Mouse (Mus musculus): ENCODE results near the gene Bcr.

Bcr gene

DNA sequence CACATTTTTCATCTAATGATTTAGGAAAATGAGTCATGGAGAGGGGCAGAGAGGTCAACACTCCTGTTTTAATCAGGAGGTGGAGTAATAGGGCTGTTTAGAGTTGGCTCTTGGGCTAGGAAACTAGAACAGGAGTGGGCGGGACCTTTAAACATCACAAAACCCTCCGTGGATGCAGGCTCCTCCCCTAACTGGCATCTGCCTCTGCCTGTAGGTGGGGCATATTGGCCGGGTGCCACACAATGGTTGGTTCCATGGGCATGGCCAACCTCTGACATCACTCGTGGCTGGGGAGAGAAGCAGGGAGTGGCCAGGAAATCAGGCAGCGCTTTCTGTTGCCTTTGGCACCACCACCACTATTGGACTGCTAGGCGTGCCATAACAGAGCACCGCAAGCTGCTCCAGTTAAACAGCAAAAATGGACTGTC, 68.9 kb downstream of the Bcr start:
- DNase-seq (ENCODE audit: extremely low spot score, low read depth, low spot score), result no peak

DNA sequence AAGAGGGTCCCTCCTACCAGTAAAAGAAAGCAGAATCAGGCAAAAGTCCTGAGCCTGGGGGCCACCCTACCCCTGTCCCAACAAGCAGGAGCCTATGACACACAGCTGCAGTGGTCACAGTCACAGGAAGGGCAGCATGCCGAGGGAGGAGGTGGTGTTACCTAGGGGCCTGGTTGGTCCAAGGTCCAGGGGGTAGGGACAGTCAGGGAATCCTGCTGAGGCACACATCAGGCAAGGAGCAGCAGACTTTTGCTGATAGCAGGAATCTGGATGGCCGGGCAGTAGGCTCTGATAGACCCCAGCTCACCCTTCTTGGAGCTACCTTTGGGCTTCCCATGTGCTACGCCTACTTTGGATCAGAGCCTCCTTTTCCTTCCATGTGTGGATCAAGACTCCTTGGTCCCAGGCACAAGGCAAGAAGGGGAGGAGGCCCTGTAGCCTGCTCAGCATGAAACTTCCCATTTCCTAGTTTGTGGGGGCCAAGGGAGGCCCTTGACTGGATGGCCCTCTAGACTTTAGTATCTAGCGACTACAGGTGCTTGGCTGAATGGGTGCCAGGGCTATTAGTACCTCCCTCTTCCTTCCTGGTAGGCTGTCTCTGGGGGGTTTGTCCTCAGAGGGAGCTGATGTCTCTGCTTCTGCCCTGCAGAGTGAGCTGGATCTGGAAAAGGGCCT, 70.1 kb downstream of the Bcr start:
- no peak for DNase-seq (ENCODE audit: extremely low spot score, low read depth, low spot score)

GRCm38 (mm10) chr10:75131625-75132024, 71.2 kb downstream of the Bcr start:
- DNase-seq (ENCODE audit: extremely low spot score, low read depth, low spot score), result no peak

GRCm38 (mm10) chr10:75134861-75135517, 74.6 kb downstream of the Bcr start:
- DNase-seq (ENCODE audit: extremely low spot score, low read depth, low spot score), result no peak

- DNase-seq (ENCODE audit: extremely low spot score, low read depth, low spot score), result no peak
Measured at GRCm38 (mm10) chr10:75135518-75136162, 75.2 kb downstream of the Bcr start.

DNA sequence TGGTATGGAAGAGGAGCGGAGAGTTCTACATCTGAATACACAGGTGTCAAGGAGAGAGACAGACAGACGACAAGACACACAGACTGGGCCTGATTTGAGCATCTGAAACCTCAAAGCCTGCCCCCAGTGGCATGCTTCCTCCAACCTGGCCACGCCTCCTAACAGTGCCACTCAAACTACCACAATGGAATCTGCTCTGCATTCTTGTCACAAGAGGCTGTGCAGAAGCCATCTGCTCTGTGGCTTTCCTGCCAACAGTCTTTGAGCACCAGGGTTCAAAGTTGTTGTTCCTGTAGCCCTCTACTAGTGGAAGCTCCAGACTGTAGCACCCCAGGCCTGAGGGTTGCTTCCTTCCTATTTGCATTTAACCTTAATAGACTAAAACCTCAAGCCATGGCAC, 76.8 kb downstream of the Bcr start:
- DNase-seq (ENCODE audit: extremely low spot score, low read depth, low spot score), result no peak

DNA sequence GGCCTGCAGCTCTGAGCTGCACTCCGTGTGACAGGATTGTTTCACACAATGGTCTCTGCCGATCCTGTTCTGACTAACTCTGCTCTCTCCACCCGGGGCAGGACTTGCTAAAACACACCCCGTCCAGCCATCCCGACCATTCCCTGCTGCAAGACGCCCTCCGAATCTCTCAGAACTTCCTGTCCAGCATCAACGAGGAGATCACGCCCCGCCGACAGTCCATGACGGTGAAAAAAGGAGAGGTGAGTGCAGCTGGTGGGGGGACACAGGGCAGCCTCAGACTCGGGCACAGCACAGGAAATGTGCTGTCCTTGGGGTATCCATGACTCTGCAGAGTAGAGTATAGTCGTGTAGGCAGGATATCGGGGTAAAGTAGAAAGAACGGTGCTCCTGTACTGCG, 84.8 kb downstream of the Bcr start:
- no peak for DNase-seq (ENCODE audit: extremely low spot score, low read depth, low spot score)

DNA sequence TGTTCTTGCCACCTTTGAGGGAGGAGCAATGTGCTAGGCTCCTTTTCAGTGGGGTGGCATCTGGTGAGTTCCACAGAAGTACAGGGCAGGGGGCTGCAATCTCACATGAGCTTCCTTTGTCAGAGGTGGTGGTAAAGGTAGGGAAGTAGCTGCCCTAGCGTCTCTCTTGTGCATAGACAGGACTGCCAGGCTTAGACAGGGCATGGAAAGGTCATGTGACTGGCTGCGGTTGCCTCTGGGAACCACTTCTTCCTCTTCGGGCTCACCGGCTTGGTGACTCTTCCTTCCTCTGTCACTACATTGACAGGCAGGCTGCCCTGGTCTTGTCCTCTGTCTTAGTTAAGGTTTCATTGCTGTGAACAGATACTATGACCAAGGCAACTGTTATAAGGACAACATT, 85.6 kb downstream of the Bcr start:
- no peak for DNase-seq (ENCODE audit: extremely low spot score, low read depth, low spot score)

DNA sequence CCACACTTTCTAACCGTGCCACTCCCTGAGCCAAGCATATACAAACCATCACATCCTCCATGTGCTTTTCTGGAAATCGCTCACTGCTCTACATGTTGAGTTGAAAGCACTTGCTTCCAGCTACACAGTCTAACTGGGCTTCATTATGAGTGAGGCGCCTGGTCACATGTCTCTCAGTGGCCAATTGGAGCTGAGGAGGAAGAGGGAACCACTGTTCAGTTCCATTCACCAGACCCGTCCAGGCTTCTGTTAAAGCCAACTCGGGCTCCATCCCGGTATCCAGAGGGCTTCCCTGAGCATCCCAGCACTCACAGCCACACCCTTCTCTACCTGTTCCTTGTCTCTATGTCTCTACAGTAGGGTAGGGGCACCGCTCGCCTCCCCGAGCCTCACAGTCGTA, 86.2 kb downstream of the Bcr start:
- DNase-seq (ENCODE audit: extremely low spot score, low read depth, low spot score), result no peak

GRCm38 (mm10) chr10:75148295-75148694, 87.9 kb downstream of the Bcr start:
- DNase-seq (ENCODE audit: extremely low spot score, low read depth, low spot score), result no peak

DNA sequence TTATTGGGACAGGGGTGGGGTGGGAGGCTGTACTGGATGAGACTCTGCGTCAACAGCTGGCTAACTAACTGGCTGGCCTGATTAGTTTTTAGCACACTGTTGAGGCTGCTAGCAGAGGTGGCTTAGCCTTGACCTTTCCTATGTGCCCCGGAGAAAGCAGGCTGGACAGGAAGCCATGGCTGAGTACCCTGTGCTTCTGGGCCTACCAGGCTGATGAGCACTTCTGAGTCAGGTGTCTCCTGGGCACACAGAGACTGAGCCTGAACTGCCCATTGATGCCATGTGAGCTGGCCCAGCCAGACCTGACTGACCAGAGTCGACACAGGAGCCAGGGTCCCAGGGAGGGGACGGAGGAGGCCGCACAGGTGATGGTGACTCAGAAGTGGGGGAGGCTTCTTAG, 90.0 kb downstream of the Bcr start:
- no peak for DNase-seq (ENCODE audit: extremely low spot score, low read depth, low spot score)

- DNase-seq (ENCODE audit: extremely low spot score, low read depth, low spot score), result peak; percentile 71
Measured at GRCm38 (mm10) chr10:75151311-75151710, 90.9 kb downstream of the Bcr start.

DNA sequence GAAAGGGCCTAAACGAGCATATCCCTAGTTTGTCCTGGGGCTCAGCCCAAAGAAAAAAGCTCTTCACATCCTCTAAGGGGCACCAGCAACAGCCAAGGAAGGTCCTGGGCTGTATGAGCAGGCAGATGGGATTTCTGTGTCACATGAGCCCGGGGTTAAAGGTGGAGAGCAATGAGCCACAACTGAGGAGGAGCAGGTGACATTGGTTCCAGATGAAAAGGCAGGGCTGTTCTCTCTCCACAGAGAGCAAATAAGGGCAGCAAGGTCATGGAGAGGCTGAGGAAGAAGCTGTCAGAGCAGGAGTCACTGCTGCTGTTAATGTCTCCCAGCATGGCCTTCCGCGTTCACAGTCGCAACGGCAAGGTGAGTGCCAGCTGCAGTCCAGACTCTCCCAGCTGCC, 96.4 kb downstream of the Bcr start:
- no peak for DNase-seq (ENCODE audit: extremely low spot score, low read depth, low spot score)

DNA sequence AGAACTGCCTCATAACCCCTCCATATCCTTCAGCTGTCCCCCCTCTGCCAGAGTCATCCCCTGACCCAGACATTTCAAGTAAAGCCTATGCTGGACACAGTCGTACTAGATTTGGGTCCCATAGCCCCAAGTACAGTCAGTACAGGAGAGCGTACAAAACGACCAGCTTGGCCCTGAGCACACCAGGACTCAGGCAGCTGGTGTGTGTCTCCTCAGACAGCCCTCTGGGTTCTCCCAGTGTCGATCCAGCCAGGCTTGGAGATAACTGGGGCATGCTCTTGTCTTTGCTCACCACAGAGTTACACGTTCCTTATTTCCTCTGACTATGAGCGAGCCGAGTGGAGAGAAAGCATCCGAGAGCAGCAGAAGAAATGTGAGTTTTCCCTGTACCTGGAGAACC, 97.3 kb downstream of the Bcr start:
- DNase-seq (ENCODE audit: extremely low spot score, low read depth, low spot score), result no peak

- DNase-seq (ENCODE audit: extremely low spot score, low read depth, low spot score), result no peak
Measured at GRCm38 (mm10) chr10:75158356-75158755, 98.0 kb downstream of the Bcr start.

DNA sequence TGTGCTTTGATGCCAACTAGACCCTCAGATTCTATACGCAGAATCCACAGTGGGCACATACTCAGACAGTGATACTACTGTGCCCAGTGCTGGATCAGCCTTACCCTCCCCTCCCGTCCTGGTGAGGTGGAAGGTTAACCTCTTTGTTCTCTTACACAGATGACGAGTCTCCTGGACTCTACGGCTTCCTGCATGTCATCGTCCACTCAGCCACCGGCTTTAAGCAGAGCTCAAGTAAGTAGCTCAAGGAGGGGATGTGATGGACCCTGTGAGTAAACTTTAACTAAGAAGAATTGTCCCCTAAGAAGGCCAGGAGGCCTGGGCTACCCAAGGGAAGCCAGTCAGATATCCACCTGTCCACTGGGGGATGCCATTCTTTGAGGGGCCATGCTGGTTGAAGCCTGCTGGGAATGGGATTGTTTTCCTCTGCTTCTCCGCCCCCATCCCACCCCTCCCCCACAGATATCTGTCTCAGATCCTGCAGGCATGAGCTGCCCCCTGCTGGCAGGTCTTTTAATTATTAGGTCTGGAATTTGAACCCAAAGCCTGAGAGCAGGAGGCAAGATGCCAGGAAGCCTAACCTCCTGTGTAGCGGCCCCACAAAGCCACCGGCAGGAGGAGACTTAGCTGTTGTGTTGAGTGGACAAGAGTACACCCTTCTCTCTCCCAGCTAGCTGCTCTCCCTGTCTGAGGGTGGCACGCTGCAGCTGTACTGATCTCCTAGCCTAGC, 99.9 kb downstream of the Bcr start:
- DNase-seq (ENCODE audit: extremely low spot score, low read depth, low spot score), result no peak

DNA sequence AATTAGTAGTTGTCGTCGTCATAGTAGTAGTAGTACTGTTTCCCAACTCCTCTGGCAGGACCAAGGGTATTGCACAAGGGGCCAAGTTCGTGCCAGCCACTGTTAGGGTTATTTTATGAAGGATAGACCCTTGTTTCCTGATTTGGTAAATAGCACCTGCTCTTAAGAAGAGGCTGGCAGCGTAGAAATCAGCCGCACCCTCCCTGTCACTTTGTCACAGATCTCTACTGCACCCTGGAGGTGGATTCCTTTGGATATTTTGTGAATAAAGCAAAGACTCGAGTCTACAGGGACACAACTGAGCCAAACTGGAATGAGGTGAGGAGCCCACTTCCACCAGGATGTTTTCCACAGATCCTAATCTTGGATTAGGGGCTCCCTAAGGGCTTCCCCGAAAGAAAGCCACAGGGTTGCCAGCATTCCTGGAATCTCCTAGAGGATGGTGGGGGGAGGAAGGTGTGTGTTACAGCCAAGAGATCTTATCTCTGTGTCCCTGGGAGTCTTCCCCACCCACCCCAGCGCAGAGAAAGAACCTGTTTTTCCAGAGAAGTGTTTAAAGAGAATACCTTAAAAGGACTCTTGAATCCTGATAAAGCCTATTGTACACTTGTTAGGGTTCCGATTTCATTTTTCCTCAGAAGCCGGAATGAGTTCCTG, 105.6 kb downstream of the Bcr start:
- no peak for DNase-seq (ENCODE audit: extremely low spot score, low read depth, low spot score)

GRCm38 (mm10) chr10:75166601-75167000, 106.2 kb downstream of the Bcr start:
- no peak for DNase-seq (ENCODE audit: extremely low spot score, low read depth, low spot score)

DNA sequence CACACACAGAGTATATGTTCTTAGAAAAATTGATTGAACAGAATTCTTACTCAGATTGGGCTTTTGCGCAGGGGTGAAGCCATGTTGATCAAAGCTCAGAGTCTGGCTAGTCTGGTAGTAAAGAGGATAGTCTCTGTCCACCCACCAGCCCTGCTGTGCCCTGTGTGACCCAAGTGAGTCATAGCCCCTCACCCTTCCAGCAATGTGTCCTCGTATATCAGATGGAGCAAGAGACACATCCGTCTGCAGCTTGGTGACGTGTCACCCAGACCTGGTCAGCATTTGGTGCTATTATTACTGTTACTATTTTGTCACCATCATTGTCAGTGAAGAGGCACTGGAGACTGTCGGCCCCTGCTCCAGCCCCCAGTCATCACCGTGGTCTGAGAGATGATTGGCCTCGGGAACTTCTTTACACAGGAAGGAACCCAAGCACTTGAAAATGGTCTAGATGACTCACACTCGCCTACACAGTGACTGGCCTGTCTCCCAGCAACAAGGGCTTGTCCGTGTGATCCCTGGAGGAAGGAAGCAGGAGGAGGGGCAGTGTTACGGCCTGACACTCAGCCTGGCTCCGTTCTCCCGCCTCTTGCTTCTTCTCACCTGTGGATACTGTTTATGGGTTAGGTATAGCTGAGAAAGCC, 109.9 kb downstream of the Bcr start:
- DNase-seq (ENCODE audit: extremely low spot score, low read depth, low spot score), result no peak

DNA sequence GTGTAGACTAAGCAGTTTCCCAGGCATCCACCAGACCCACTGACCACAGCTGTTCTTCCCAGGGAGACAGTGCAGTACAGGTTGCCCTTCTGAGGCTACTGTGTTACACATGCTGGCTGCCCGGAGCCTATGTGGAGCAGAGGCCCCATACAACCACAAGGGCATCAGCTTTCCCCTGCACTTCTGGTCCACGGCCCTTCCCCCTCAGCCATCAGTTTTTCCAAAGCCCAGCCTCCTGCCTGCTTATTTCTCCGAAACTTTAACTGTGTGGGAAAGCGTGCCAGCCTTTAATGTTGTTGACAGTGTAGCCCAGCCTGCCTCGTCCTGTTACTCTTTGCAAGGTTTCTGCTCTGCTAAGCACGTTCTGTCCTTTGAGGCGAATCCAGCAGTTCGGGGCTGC, 112.7 kb downstream of the Bcr start:
- no peak for DNase-seq (ENCODE audit: extremely low spot score, low read depth, low spot score)

DNA sequence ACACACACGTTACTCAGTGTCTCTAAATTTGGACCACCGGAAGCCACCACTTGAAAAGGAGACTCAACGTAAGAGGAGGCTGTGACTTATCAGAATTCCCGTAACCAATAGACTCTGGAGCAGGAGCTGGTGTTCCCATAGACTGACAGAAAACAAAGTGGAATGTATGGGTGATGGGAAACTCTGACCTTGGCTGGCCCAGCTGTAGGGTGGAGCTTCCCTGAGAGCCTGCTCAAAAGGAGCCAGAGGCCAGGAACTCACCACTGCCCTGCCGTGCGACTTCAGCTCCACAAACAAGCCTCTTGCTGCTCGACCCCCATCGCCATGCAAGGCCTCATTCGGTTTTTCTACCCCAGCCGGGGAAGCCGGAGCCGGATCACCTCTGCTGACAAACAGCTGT, 113.3 kb downstream of the Bcr start:
- DNase-seq (ENCODE audit: extremely low spot score, low read depth, low spot score), result no peak

Data from hindlimb bud, embryonic 11.5 days (tissue).